Mouse (Mus musculus): ENCODE measurements at regions not wholly inside any gene's neighbourhood (a gene's known extent, or its start where the extent isn't known, plus 50 kb on each side); places are given as distances from the start of the nearest gene placed in this dataset.

DNA sequence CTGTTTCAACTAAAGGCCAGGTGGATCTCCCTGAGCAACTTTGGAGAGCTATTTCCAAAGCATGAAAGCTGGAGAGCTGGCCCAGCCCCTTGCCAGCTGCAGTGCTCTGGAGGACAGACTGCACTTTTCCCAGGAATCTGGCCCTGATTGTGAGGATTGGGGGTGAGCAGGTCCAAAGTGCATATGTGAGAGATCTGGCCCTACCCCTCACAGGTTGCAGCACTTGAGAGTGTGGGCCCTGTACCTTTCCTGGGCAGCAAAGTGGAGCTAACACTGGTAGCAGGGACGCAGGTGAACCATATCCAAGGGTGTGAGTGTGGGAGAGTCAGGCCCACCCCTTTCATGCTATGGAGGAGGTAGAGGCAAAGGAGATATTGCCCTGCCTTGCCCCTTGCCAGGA, 245.3 kb upstream of the Klf12 start:
- no peaks in the 10 kb centered on the region for H3K4me1 ChIP-seq (ENCODE audit: insufficient read depth, low read depth, low read length)
- H3K36me3 ChIP-seq (replicated peaks), result no peaks in the 10 kb centered on the region
- TF ChIP-seq POLR2AphosphoS5 (IDR thresholded peaks at IDR 0.05; ENCODE audit: insufficient replicate concordance, low read depth, low read length), result no peak
- TF ChIP-seq TAL1 (conservative IDR thresholded peaks at IDR 0.05; ENCODE audit: low read depth, low read length), result no peak
- no peak for TF ChIP-seq CTCF (IDR thresholded peaks at IDR 0.05; ENCODE audit: low read depth, low read length)
- TF ChIP-seq GATA2 (IDR thresholded peaks at IDR 0.05; ENCODE audit: borderline replicate concordance, low read depth, low read length), result no peak
- no peak for TF ChIP-seq GATA1 (IDR thresholded peaks at IDR 0.05; ENCODE audit: borderline replicate concordance, low read length)
- DNase-seq (ENCODE audit: low spot score) (no peak), ATAC-seq (ENCODE audit: extremely low read depth, insufficient number of reproducible peaks, low FRiP score, poor library complexity, severe bottlenecking) (no peak)
- H3K27me3 ChIP-seq (ENCODE audit: insufficient read depth, low read length), result no peaks in the 10 kb centered on the region
- H3K4me3 ChIP-seq (ENCODE audit: low read depth, low read length), result no peak overlapping the region
- H3K9me3 ChIP-seq (replicated peaks), result peaks cover 34% of the 10 kb centered on the region

DNA sequence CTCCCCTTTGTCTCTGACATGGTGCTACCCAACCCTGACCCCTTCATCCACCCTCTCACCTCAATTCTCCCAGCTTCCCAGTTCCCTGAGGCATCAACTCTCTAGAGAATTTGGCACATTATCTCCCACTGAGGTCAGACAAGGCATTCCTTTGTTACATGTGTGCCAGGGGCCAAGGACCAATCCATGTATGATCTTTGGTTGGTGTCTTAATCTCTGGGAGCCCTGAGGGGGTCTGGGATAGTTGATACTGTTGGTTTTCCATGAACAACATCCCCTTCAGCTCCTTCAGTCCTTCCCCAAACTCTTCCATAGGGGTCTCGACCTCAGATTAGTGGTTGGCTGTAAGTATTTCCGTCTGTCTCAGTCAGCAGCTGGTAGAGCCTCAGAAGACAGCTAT, 224.9 kb upstream of the Klf12 start:
- ATAC-seq (ENCODE audit: extremely low read depth, insufficient number of reproducible peaks, low FRiP score, poor library complexity, severe bottlenecking), result no peak
- DNase-seq (ENCODE audit: low spot score), result no peak
- no peaks in the 10 kb centered on the region for H3K27me3 ChIP-seq (ENCODE audit: insufficient read depth, low read length)
- no peaks in the 10 kb centered on the region for H3K4me1 ChIP-seq (ENCODE audit: insufficient read depth, low read depth, low read length)
- TF ChIP-seq GATA1 (IDR thresholded peaks at IDR 0.05; ENCODE audit: borderline replicate concordance, low read length) (no peak), TAL1 (conservative IDR thresholded peaks at IDR 0.05; ENCODE audit: low read depth, low read length) (no peak), GATA2 (IDR thresholded peaks at IDR 0.05; ENCODE audit: borderline replicate concordance, low read depth, low read length) (no peak), CTCF (IDR thresholded peaks at IDR 0.05; ENCODE audit: low read depth, low read length) (no peak), POLR2AphosphoS5 (IDR thresholded peaks at IDR 0.05; ENCODE audit: insufficient replicate concordance, low read depth, low read length) (no peak)
- no peak overlapping the region for H3K4me3 ChIP-seq (ENCODE audit: low read depth, low read length)
- no peaks in the 10 kb centered on the region for H3K36me3 ChIP-seq (replicated peaks)
- H3K9me3 ChIP-seq (replicated peaks), result peaks cover 15% of the 10 kb centered on the region

DNA sequence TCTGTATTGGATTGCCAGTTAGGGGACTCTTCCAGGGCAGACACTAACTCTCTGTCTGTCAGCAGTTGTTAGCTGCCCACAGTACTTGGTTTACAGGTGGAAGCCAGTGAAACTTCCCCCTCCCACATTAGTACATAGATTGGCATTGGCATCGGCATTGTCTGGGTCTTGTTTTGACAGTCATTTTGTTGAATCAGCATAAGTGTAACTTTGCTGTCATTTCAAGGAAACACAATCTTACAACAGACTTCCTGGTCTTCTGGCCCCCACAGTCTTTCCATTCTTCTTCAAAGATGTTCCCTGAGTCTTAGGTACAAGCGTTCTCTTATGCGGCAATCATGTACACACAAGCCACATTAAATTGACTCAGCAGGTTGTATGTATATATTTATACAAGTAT, 223.6 kb upstream of the Klf12 start:
- Histone ChIP-seq H3K4me1 (ENCODE audit: insufficient read depth, low read depth, low read length) (no peaks in the 10 kb centered on the region), H3K36me3 (replicated peaks) (no peaks in the 10 kb centered on the region), H3K4me3 (ENCODE audit: low read depth, low read length) (no peak overlapping the region), H3K9me3 (replicated peaks) (peaks cover 8% of the 10 kb centered on the region), H3K27me3 (ENCODE audit: insufficient read depth, low read length) (no peaks in the 10 kb centered on the region)
- DNase-seq (ENCODE audit: low spot score) (no peak), ATAC-seq (ENCODE audit: extremely low read depth, insufficient number of reproducible peaks, low FRiP score, poor library complexity, severe bottlenecking) (no peak)
- no peak for TF ChIP-seq TAL1 (conservative IDR thresholded peaks at IDR 0.05; ENCODE audit: low read depth, low read length)
- no peak for TF ChIP-seq GATA1 (IDR thresholded peaks at IDR 0.05; ENCODE audit: borderline replicate concordance, low read length)
- no peak for TF ChIP-seq CTCF (IDR thresholded peaks at IDR 0.05; ENCODE audit: low read depth, low read length)
- TF ChIP-seq GATA2 (IDR thresholded peaks at IDR 0.05; ENCODE audit: borderline replicate concordance, low read depth, low read length), result no peak
- no peak for TF ChIP-seq POLR2AphosphoS5 (IDR thresholded peaks at IDR 0.05; ENCODE audit: insufficient replicate concordance, low read depth, low read length)

DNA sequence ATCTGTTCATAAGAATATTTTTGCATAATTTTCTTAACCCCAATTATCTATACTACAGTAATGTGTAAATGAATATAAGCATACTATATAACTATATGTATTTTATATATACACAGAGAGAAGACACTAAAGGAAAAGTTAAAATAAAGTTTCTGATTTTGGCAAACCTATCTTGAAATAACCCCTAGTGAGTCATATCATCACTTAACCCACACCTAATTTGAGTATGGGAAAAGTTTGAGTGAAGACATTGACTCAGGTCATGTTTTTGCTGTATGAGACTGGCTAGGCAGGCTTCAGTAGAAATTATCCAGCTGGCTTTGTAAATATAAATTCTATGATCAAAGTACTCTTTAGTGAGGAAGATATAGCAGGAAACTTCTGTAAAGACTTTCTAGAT, 223.1 kb upstream of the Klf12 start:
- Histone ChIP-seq H3K36me3 (replicated peaks) (no peaks in the 10 kb centered on the region), H3K4me1 (ENCODE audit: insufficient read depth, low read depth, low read length) (no peaks in the 10 kb centered on the region), H3K4me3 (ENCODE audit: low read depth, low read length) (no peak overlapping the region), H3K27me3 (ENCODE audit: insufficient read depth, low read length) (no peaks in the 10 kb centered on the region), H3K9me3 (replicated peaks) (peaks cover 8% of the 10 kb centered on the region)
- TF ChIP-seq TAL1 (conservative IDR thresholded peaks at IDR 0.05; ENCODE audit: low read depth, low read length) (no peak), GATA2 (IDR thresholded peaks at IDR 0.05; ENCODE audit: borderline replicate concordance, low read depth, low read length) (no peak), GATA1 (IDR thresholded peaks at IDR 0.05; ENCODE audit: borderline replicate concordance, low read length) (no peak), POLR2AphosphoS5 (IDR thresholded peaks at IDR 0.05; ENCODE audit: insufficient replicate concordance, low read depth, low read length) (no peak), CTCF (IDR thresholded peaks at IDR 0.05; ENCODE audit: low read depth, low read length) (no peak)
- DNase-seq (ENCODE audit: low spot score) (no peak), ATAC-seq (ENCODE audit: extremely low read depth, insufficient number of reproducible peaks, low FRiP score, poor library complexity, severe bottlenecking) (no peak)

DNA sequence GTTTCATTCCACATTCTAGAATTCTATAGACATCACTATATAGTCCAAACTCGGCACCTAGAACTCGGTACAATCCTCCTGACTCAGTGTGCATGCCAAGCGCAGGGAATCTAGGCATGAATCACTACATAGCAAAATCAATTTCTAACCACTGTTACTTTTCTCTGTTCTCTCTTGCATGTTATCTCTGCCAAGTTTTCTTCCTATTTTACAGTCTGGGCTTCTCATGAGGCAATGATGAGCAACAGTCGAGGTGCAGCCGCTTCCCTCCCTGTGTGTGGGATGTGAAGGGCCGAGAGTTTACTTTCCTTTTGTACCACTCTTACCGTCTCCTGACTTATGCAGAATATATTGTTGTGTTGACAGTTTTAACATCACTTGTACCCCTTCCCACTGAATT, 204.4 kb upstream of the Klf12 start:
- Histone ChIP-seq H3K27me3 (ENCODE audit: insufficient read depth, low read length) (no peaks in the 10 kb centered on the region), H3K4me1 (ENCODE audit: insufficient read depth, low read depth, low read length) (no peaks in the 10 kb centered on the region), H3K9me3 (replicated peaks) (peaks cover 24% of the 10 kb centered on the region), H3K36me3 (replicated peaks) (no peaks in the 10 kb centered on the region), H3K4me3 (ENCODE audit: low read depth, low read length) (no peak overlapping the region)
- TF ChIP-seq TAL1 (conservative IDR thresholded peaks at IDR 0.05; ENCODE audit: low read depth, low read length) (no peak), GATA2 (IDR thresholded peaks at IDR 0.05; ENCODE audit: borderline replicate concordance, low read depth, low read length) (no peak), CTCF (IDR thresholded peaks at IDR 0.05; ENCODE audit: low read depth, low read length) (no peak), GATA1 (IDR thresholded peaks at IDR 0.05; ENCODE audit: borderline replicate concordance, low read length) (no peak), POLR2AphosphoS5 (IDR thresholded peaks at IDR 0.05; ENCODE audit: insufficient replicate concordance, low read depth, low read length) (no peak)
- DNase-seq (ENCODE audit: low spot score), result no peak
- ATAC-seq (ENCODE audit: extremely low read depth, insufficient number of reproducible peaks, low FRiP score, poor library complexity, severe bottlenecking), result no peak

DNA sequence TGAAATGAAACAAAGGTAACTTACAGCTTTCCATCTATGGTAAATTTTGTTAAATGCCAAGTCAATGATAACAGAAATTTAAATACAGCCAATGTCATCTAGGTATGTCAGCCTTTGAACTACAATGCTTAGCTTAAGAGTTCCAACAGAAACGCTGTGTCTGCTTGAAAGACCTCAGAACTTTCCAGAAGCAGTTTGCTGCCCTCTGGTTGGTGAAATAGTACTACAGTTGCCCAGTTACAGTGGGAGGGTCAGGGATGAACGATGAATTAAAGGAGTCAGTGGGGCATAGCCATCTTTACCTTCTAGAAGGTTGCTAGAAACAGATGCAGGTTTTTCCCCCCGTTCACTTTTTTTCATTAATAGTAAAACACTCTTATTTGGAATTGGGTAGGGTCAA, 201.0 kb upstream of the Klf12 start:
- DNase-seq (ENCODE audit: low spot score) (no peak), ATAC-seq (ENCODE audit: extremely low read depth, insufficient number of reproducible peaks, low FRiP score, poor library complexity, severe bottlenecking) (no peak)
- Histone ChIP-seq H3K9me3 (replicated peaks) (peaks cover 31% of the 10 kb centered on the region), H3K4me1 (ENCODE audit: insufficient read depth, low read depth, low read length) (no peaks in the 10 kb centered on the region), H3K27me3 (ENCODE audit: insufficient read depth, low read length) (no peaks in the 10 kb centered on the region), H3K4me3 (ENCODE audit: low read depth, low read length) (no peak overlapping the region), H3K36me3 (replicated peaks) (no peaks in the 10 kb centered on the region)
- TF ChIP-seq CTCF (IDR thresholded peaks at IDR 0.05; ENCODE audit: low read depth, low read length) (no peak), GATA2 (IDR thresholded peaks at IDR 0.05; ENCODE audit: borderline replicate concordance, low read depth, low read length) (no peak), TAL1 (conservative IDR thresholded peaks at IDR 0.05; ENCODE audit: low read depth, low read length) (no peak), GATA1 (IDR thresholded peaks at IDR 0.05; ENCODE audit: borderline replicate concordance, low read length) (no peak), POLR2AphosphoS5 (IDR thresholded peaks at IDR 0.05; ENCODE audit: insufficient replicate concordance, low read depth, low read length) (no peak)
